Comparison of ENCODE assay signal across 8 mouse cellular contexts in genomic region chr3:52140162-52140561, GRCm38 (mm10). TPM values are rescaled to one million over a fixed set of nuclear protein-coding genes. Genes with fewer than 3 reads are reported as not detected.
DNase-seq lines count a peak whose midpoint lies in the region; ATAC-seq and TF ChIP-seq lines count a peak whose summit lies in the region.

No protein-coding gene starts in this region.

- no peak overlapping the region for H3K9ac ChIP-seq in heart, embryonic 12.5 days

- WGBS in heart, embryonic 12.5 days: 38% methylated on average over 16 of the region's 16 CpGs

- H3K4me3 ChIP-seq in heart, embryonic 12.5 days: no peak overlapping the region
- no peak overlapping the region for H3K4me3 ChIP-seq in left cerebral cortex, adult 2 months

- H3K27ac ChIP-seq in heart, embryonic 12.5 days (ENCODE audit: poor library complexity, severe bottlenecking): no peak overlapping the region
- no peak overlapping the region for H3K27ac ChIP-seq in left cerebral cortex, adult 2 months

- DNase-seq in heart, adult 8-10 months (ENCODE audit: low spot score): peak; percentile 18
- peak; percentile 54 for DNase-seq in adrenal gland, adult 8-10 months
- peak; percentile 41 to 50 for DNase-seq in frontal cortex, postnatal 10 days (ENCODE audit: low spot score in 2 of 2)
- peak; percentile 62 to 70 for DNase-seq in left cerebral cortex, adult 2 months (ENCODE audit: extremely low spot score in 1 of 2, low spot score in 2 of 2)
- DNase-seq in ovary, postnatal 14 days (ENCODE audit: low spot score): peak; percentile 13
- DNase-seq in gastrocnemius, adult 18-20 months (ENCODE audit: low spot score): no peak
- no peak for DNase-seq in kidney, adult 9 months

- intact Hi-C loops in left cerebral cortex, adult 2 months (cut with DNase I): no loop called here

- H3K4me1 ChIP-seq in heart, embryonic 12.5 days (replicated peaks): peaks cover 13% of the 10 kb centered on the region; the same call in 1 of the 2 replicates

- no peaks in the 10 kb centered on the region for H3K36me3 ChIP-seq in heart, embryonic 12.5 days

- TF ChIP-seq CTCF in left cerebral cortex, adult 2 months (IDR thresholded peaks at IDR 0.05): no peak

- no peak for ATAC-seq in heart, embryonic 12.5 days (ENCODE audit: insufficient number of reproducible peaks, low FRiP score)

- H3K4me2 ChIP-seq in heart, embryonic 12.5 days: no peak overlapping the region

- H3K27me3 ChIP-seq in heart, embryonic 12.5 days (replicated peaks): no peaks in the 10 kb centered on the region

- no peaks in the 10 kb centered on the region; the same call in 1 of the 2 replicates for H3K9me3 ChIP-seq in heart, embryonic 12.5 days (replicated peaks)

RNA-seq across cellular contexts. Expression of gene Maml3, which starts 35.3 kb away (rescaled TPM):
- total RNA-seq in heart, adult 8-10 months (2022): 1 to 10 TPM; 1.9 to 3.3 (median 2.7) TPM
- polyA plus RNA-seq in heart, embryonic 12.5 days (2016; fragmentation: Nextera tagmentation; extraction: Ambion mirVana): 2.6 and 3.0 TPM in 2 replicates
- total RNA-seq in adrenal gland, adult 8-10 months (2022): 10 to 100 TPM in 2 of 4 experiments, 1 to 10 TPM in 2; 6.2 to 15.8 (median 10.0) TPM
- total RNA-seq in left cerebral cortex, adult 2 months (2021): 10 to 100 TPM; 10.3 to 10.9 TPM
- 1 to 10 TPM; 2.3 to 2.6 TPM for total RNA-seq in gastrocnemius, adult 18-20 months (2021)

Comparison
In these comparisons a context has a peak if more than half of its experiments do, and no peak if none do; other contexts are left out.
1. DNase-seq: peak in heart, adult 8-10 months (single experiment), adrenal gland, adult 8-10 months (single experiment), frontal cortex, postnatal 10 days (2 of 2), left cerebral cortex, adult 2 months (2 of 2) and ovary, postnatal 14 days (single experiment); none in gastrocnemius, adult 18-20 months (single experiment) and kidney, adult 9 months (single experiment).